Mouse (Mus musculus): ENCODE measurements around the gene Fbxw7. TPM values are rescaled to one million over a fixed set of nuclear protein-coding genes. Genes with fewer than 3 reads are reported as not detected.
A peak's percentile ranks its signal among the peaks of the same experiment; 100 is the strongest.

The Fbxw7 gene
- 26.0 and 29.5 TPM in 2 replicates for polyA plus RNA-seq (2016; fragmentation: Nextera tagmentation; extraction: Ambion mirVana)

- peak within 1 kb of the TSS; percentile 99 for H3K4me3 ChIP-seq (replicated peaks)
- peak within 1 kb of the TSS; percentile 91 for H3K9ac ChIP-seq
- peak within 1 kb of the TSS; percentile 99 for H3K4me2 ChIP-seq
- peaks cover 26% of the 10 kb centered on the region for H3K4me1 ChIP-seq
- H3K27ac ChIP-seq: peak within 1 kb of the TSS; percentile 96
- 0% methylated on average over 58 of the region's 76 CpGs for WGBS
- no peaks in the 10 kb centered on the region for H3K27me3 ChIP-seq
- no peaks in the 10 kb centered on the region for H3K36me3 ChIP-seq (replicated peaks)
- no peaks in the 10 kb centered on the region for H3K9me3 ChIP-seq
- no peak; the same call in 1 of the 2 replicates for ATAC-seq (ENCODE audit: low FRiP score)
Observed at GRCm38 (mm10) chr3:84814762-84815381, at the start of gene Fbxw7. Fbxw7 (plus strand) TSS chr3:84815268.

GRCm38 (mm10) chr3:84768940-84769339 is 46.1 kb upstream of the Fbxw7 start:
- Histone ChIP-seq H3K27ac (no peak overlapping the region), H3K4me3 (replicated peaks) (no peak overlapping the region), H3K9me3 (no peaks in the 10 kb centered on the region), H3K27me3 (no peaks in the 10 kb centered on the region), H3K36me3 (replicated peaks) (no peaks in the 10 kb centered on the region), H3K9ac (no peak overlapping the region), H3K4me1 (no peaks in the 10 kb centered on the region), H3K4me2 (no peak overlapping the region)
- ATAC-seq (ENCODE audit: low FRiP score): no peak
- 80% methylated on average over 4 of the region's 4 CpGs for WGBS

GRCm38 (mm10) chr3:84769411-84769810 is 45.7 kb upstream of the Fbxw7 start:
- no peak overlapping the region for H3K4me3 ChIP-seq (replicated peaks)
- H3K27ac ChIP-seq: no peak overlapping the region
- WGBS: 87% methylated on average over 6 of the region's 6 CpGs
- no peaks in the 10 kb centered on the region for H3K27me3 ChIP-seq
- no peak overlapping the region for H3K4me2 ChIP-seq
- no peak for ATAC-seq (ENCODE audit: low FRiP score)
- H3K4me1 ChIP-seq: no peaks in the 10 kb centered on the region
- H3K9ac ChIP-seq: no peak overlapping the region
- H3K36me3 ChIP-seq (replicated peaks): no peaks in the 10 kb centered on the region
- H3K9me3 ChIP-seq: no peaks in the 10 kb centered on the region

- Histone ChIP-seq H3K27me3 (no peaks in the 10 kb centered on the region), H3K9ac (no peak overlapping the region), H3K27ac (no peak overlapping the region), H3K4me2 (no peak overlapping the region), H3K36me3 (replicated peaks) (no peaks in the 10 kb centered on the region), H3K9me3 (no peaks in the 10 kb centered on the region), H3K4me3 (replicated peaks) (no peak overlapping the region), H3K4me1 (no peaks in the 10 kb centered on the region)
- 90% methylated on average over 6 of the region's 6 CpGs for WGBS
- ATAC-seq (ENCODE audit: low FRiP score): no peak
Observed at GRCm38 (mm10) chr3:84770518-84770917, 44.5 kb upstream of the Fbxw7 start.

GRCm38 (mm10) chr3:84771980-84772379 is 43.1 kb upstream of the Fbxw7 start:
- ATAC-seq (ENCODE audit: low FRiP score): no peak
- Histone ChIP-seq H3K9ac (no peak overlapping the region), H3K36me3 (replicated peaks) (no peaks in the 10 kb centered on the region), H3K4me1 (no peaks in the 10 kb centered on the region), H3K4me3 (replicated peaks) (no peak overlapping the region), H3K4me2 (no peak overlapping the region), H3K27ac (no peak overlapping the region), H3K27me3 (no peaks in the 10 kb centered on the region), H3K9me3 (no peaks in the 10 kb centered on the region)
- WGBS: 78% methylated on average over 2 of the region's 2 CpGs

- Histone ChIP-seq H3K4me1 (no peaks in the 10 kb centered on the region), H3K36me3 (replicated peaks) (no peaks in the 10 kb centered on the region)
- no peak for ATAC-seq (ENCODE audit: low FRiP score)
Observed at GRCm38 (mm10) chr3:84774246-84775066, 40.6 kb upstream of the Fbxw7 start.

GRCm38 (mm10) chr3:84775067-84775423 is 40.0 kb upstream of the Fbxw7 start:
- Histone ChIP-seq H3K36me3 (replicated peaks) (no peaks in the 10 kb centered on the region), H3K4me3 (replicated peaks) (no peak overlapping the region), H3K9me3 (no peaks in the 10 kb centered on the region), H3K4me2 (no peak overlapping the region), H3K27me3 (no peaks in the 10 kb centered on the region), H3K4me1 (no peaks in the 10 kb centered on the region), H3K27ac (no peak overlapping the region), H3K9ac (no peak overlapping the region)
- WGBS: 67% methylated on average over 6 of the region's 6 CpGs
- no peak for ATAC-seq (ENCODE audit: low FRiP score)

More at GRCm38 (mm10) chr3:84774246-84775066, 40.6 kb upstream of the Fbxw7 start:
- Histone ChIP-seq H3K9ac (no peak overlapping the region), H3K9me3 (no peaks in the 10 kb centered on the region), H3K27me3 (no peaks in the 10 kb centered on the region), H3K4me2 (no peak overlapping the region), H3K27ac (no peak overlapping the region), H3K4me3 (replicated peaks) (no peak overlapping the region)
- WGBS: 59% methylated on average over 8 of the region's 8 CpGs

- Histone ChIP-seq H3K36me3 (replicated peaks) (no peaks in the 10 kb centered on the region), H3K4me2 (no peak overlapping the region), H3K27ac (no peak overlapping the region), H3K4me1 (no peaks in the 10 kb centered on the region), H3K4me3 (replicated peaks) (no peak overlapping the region), H3K9ac (no peak overlapping the region), H3K9me3 (no peaks in the 10 kb centered on the region), H3K27me3 (no peaks in the 10 kb centered on the region)
- 73% methylated on average over 4 of the region's 4 CpGs for WGBS
- ATAC-seq (ENCODE audit: low FRiP score): no peak
Observed at GRCm38 (mm10) chr3:84775577-84775976, 39.5 kb upstream of the Fbxw7 start.

GRCm38 (mm10) chr3:84776084-84776483 is 39.0 kb upstream of the Fbxw7 start:
- H3K27me3 ChIP-seq: no peaks in the 10 kb centered on the region
- WGBS: 86% methylated on average over 1 of the region's 1 CpGs

GRCm38 (mm10) chr3:84787914-84788313 is 27.2 kb upstream of the Fbxw7 start:
- Histone ChIP-seq H3K36me3 (replicated peaks) (no peaks in the 10 kb centered on the region), H3K9me3 (0 out of 2 replicates have a peak, but pooled peaks cover 7% of the 10 kb centered on the region), H3K4me1 (no peaks in the 10 kb centered on the region), H3K4me3 (replicated peaks) (no peak overlapping the region), H3K27ac (no peak overlapping the region), H3K4me2 (no peak overlapping the region), H3K27me3 (no peaks in the 10 kb centered on the region), H3K9ac (no peak overlapping the region)
- WGBS: 83% methylated on average over 4 of the region's 4 CpGs
- ATAC-seq (ENCODE audit: low FRiP score): no peak

More at GRCm38 (mm10) chr3:84776084-84776483, 39.0 kb upstream of the Fbxw7 start:
- H3K4me2 ChIP-seq: no peak overlapping the region
- no peak overlapping the region for H3K9ac ChIP-seq
- no peak overlapping the region for H3K27ac ChIP-seq
- no peaks in the 10 kb centered on the region for H3K36me3 ChIP-seq (replicated peaks)
- H3K4me1 ChIP-seq: no peaks in the 10 kb centered on the region
- ATAC-seq (ENCODE audit: low FRiP score): no peak
- no peak overlapping the region for H3K4me3 ChIP-seq (replicated peaks)
- no peaks in the 10 kb centered on the region for H3K9me3 ChIP-seq

- no peaks in the 10 kb centered on the region for H3K4me1 ChIP-seq
- 76% methylated on average over 9 of the region's 9 CpGs for WGBS
- H3K9me3 ChIP-seq: no peaks in the 10 kb centered on the region
Observed at GRCm38 (mm10) chr3:84804036-84804435, 11.0 kb upstream of the Fbxw7 start.

GRCm38 (mm10) chr3:84806206-84806605 is 8.9 kb upstream of the Fbxw7 start:
- 84% methylated on average over 2 of the region's 2 CpGs for WGBS
- H3K36me3 ChIP-seq (replicated peaks): no peaks in the 10 kb centered on the region
- ATAC-seq (ENCODE audit: low FRiP score): no peak
- no peak overlapping the region for H3K27ac ChIP-seq
- H3K27me3 ChIP-seq: no peaks in the 10 kb centered on the region
- no peak overlapping the region for H3K4me2 ChIP-seq
- H3K4me3 ChIP-seq (replicated peaks): no peak overlapping the region
- no peaks in the 10 kb centered on the region for H3K4me1 ChIP-seq
- no peak overlapping the region for H3K9ac ChIP-seq
- no peaks in the 10 kb centered on the region for H3K9me3 ChIP-seq

More at GRCm38 (mm10) chr3:84804036-84804435, 11.0 kb upstream of the Fbxw7 start:
- no peak overlapping the region for H3K9ac ChIP-seq
- H3K27ac ChIP-seq: no peak overlapping the region
- no peaks in the 10 kb centered on the region for H3K36me3 ChIP-seq (replicated peaks)
- H3K4me2 ChIP-seq: no peak overlapping the region
- H3K4me3 ChIP-seq (replicated peaks): no peak overlapping the region
- no peak for ATAC-seq (ENCODE audit: low FRiP score)
- no peaks in the 10 kb centered on the region for H3K27me3 ChIP-seq
